Mouse (Mus musculus): ENCODE results near the gene E130218I03Rik.

GRCm38 (mm10) chr4:134230431-134230830 is 13.0 kb upstream of the E130218I03Rik start:
- no peak for TF ChIP-seq CTCF (IDR thresholded peaks at IDR 0.05; ENCODE audit: borderline replicate concordance, insufficient read depth, low read depth, low read length)
- TF ChIP-seq POLR2A (IDR thresholded peaks at IDR 0.05; ENCODE audit: borderline replicate concordance, insufficient read depth, low read length), result no peak

Measured in cerebellum, adult 2 months (tissue).